Mouse (Mus musculus) MEL (cell line): ENCODE measurements around the gene Tufm. TPM values are rescaled to one million over a fixed set of nuclear protein-coding genes. Genes with fewer than 3 reads are reported as not detected.

ENCODE experiments used
- DNase-seq: peaks from one replicate; pipeline ENCODE4 v3.0.0; 2011; ENCODE audit warnings: low read depth, low spot score
- H3K27ac ChIP-seq: 2 replicates; pipeline ENCODE4 v1.5.1; 2012; ENCODE audit warnings: low read depth, mild to moderate bottlenecking, control low read depth, low read length, moderate library complexity; ENCODE audit not compliant: control insufficient read depth
- H3K27me3 ChIP-seq, 2 experiments: fragments of 150-350 bp in 1 of 2; sonication (generic) in 1 of 2; 2 replicates each; pipeline ENCODE4 v1.6.1; 2012; ENCODE audit warnings: low read length in 2 of 2, mild to moderate bottlenecking in 2 of 2, improper control_type of control experiment in 1 of 2, moderate library complexity in 1 of 2; ENCODE audit not compliant: insufficient read depth in 2 of 2, control insufficient read depth in 1 of 2
- H3K36me3 ChIP-seq, 2 experiments: 2 replicates each; pipeline ENCODE4 v1.6.1; 2012 to 2014; ENCODE audit warnings: low read length in 2 of 2, improper control_type of control experiment in 1 of 2, inconsistent platforms in 1 of 2, mild to moderate bottlenecking in 1 of 2; ENCODE audit not compliant: insufficient read depth in 2 of 2, control insufficient read depth in 1 of 2
- H3K4me1 ChIP-seq, 2 experiments: fragments of 150-350 bp in 1 of 2; sonication (generic) in 1 of 2; 2 replicates each; pipeline ENCODE4 v1.6.1; 2012; ENCODE audit warnings: low read length in 2 of 2, improper control_type of control experiment in 1 of 2, mild to moderate bottlenecking in 1 of 2; ENCODE audit not compliant: insufficient read depth in 2 of 2, control insufficient read depth in 1 of 2
- H3K4me3 ChIP-seq, 2 experiments: fragments of 150-350 bp in 1 of 2; sonication (generic) in 1 of 2; 2 replicates each; pipeline ENCODE4 v1.5.1; 2012; ENCODE audit warnings: low read depth in 2 of 2, low read length in 2 of 2, mild to moderate bottlenecking in 2 of 2, moderate library complexity in 2 of 2, control low read depth in 1 of 2, improper control_type of control experiment in 1 of 2; ENCODE audit not compliant: control insufficient read depth in 1 of 2, insufficient read depth in 1 of 2
- H3K79me2 ChIP-seq: 2 replicates; pipeline ENCODE4 v1.6.1; 2012; ENCODE audit warnings: mild to moderate bottlenecking, low read length, moderate library complexity; ENCODE audit not compliant: control insufficient read depth, poor library complexity, insufficient read depth
- H3K9ac ChIP-seq: 2 replicates; pipeline ENCODE4 v1.6.1; 2012; ENCODE audit warnings: low read depth, mild to moderate bottlenecking, control low read depth, low read length, moderate library complexity; ENCODE audit not compliant: control insufficient read depth, poor library complexity, severe bottlenecking
- H3K9me3 ChIP-seq: fragments of 150-350 bp; sonication (generic); replicated peaks from 2 replicates; pipeline ENCODE4 v1.6.1; 2012; ENCODE audit warnings: mild to moderate bottlenecking, low read length, improper control_type of control experiment, moderate library complexity; ENCODE audit not compliant: insufficient read depth
- CHD1 ChIP-seq: IDR thresholded peaks from 2 replicates; pipeline ENCODE4 v1.6.1; 2012; ENCODE audit warnings: low read depth, mild to moderate bottlenecking, inconsistent platforms, low read length, improper control_type of control experiment
- CHD2 ChIP-seq: IDR thresholded peaks from 2 replicates; pipeline ENCODE4 v1.6.1; 2011; ENCODE audit warnings: low read length, improper control_type of control experiment
- ELF1 ChIP-seq: IDR thresholded peaks from 2 replicates; pipeline ENCODE4 v1.6.1; 2014; ENCODE audit warnings: low read depth, mild to moderate bottlenecking, inconsistent platforms, low read length, improper control_type of control experiment, moderate library complexity
- EP300 ChIP-seq, 2 experiments: IDR thresholded peaks; 2 replicates each; pipeline ENCODE4 v1.6.1; 2011; ENCODE audit warnings: improper control_type of control experiment in 2 of 2, low read length in 2 of 2, low read depth in 1 of 2, mild to moderate bottlenecking in 1 of 2
- ETS1 ChIP-seq: IDR thresholded peaks from 2 replicates; pipeline ENCODE4 v1.6.1; 2012; ENCODE audit warnings: low read depth, mild to moderate bottlenecking, inconsistent platforms, low read length, improper control_type of control experiment, moderate library complexity
- GATA1 ChIP-seq: IDR thresholded peaks from 2 replicates; pipeline ENCODE4 v1.6.1; 2011; ENCODE audit warnings: low read depth, low read length, improper control_type of control experiment
- HCFC1 ChIP-seq: IDR thresholded peaks from 2 replicates; pipeline ENCODE4 v1.6.1; 2012; ENCODE audit warnings: low read depth, mild to moderate bottlenecking, inconsistent platforms, low read length, improper control_type of control experiment, moderate library complexity
- MAX ChIP-seq: IDR thresholded peaks from 2 replicates; pipeline ENCODE4 v1.6.1; 2011; ENCODE audit warnings: low read length, improper control_type of control experiment
- MEF2A ChIP-seq: IDR thresholded peaks from 2 replicates; pipeline ENCODE4 v1.6.1; 2014; ENCODE audit warnings: low read depth, mild to moderate bottlenecking, inconsistent platforms, low read length, improper control_type of control experiment; ENCODE audit not compliant: poor library complexity, insufficient replicate concordance, severe bottlenecking; ENCODE audit errors: extremely low read depth
- MXI1 ChIP-seq: IDR thresholded peaks from 2 replicates; pipeline ENCODE4 v1.6.1; 2011; ENCODE audit warnings: mild to moderate bottlenecking, low read depth, low read length, improper control_type of control experiment
- NELFE ChIP-seq: IDR thresholded peaks from 2 replicates; pipeline ENCODE4 v1.6.1; 2011; ENCODE audit warnings: low read depth, low read length, improper control_type of control experiment
- POLR2A ChIP-seq, 2 experiments: IDR thresholded peaks; 2 replicates each; pipeline ENCODE4 v1.6.1; 2011 to 2012; ENCODE audit warnings: low read length in 2 of 2, mild to moderate bottlenecking in 2 of 2, control low read depth in 1 of 2, improper control_type of control experiment in 1 of 2, low read depth in 1 of 2, moderate library complexity in 1 of 2; ENCODE audit not compliant: control insufficient read depth in 1 of 2, insufficient read depth in 1 of 2, poor library complexity in 1 of 2
- RAD21 ChIP-seq: IDR thresholded peaks from 2 replicates; pipeline ENCODE4 v1.6.1; 2011; ENCODE audit warnings: mild to moderate bottlenecking, low read depth, low read length, improper control_type of control experiment
- SIN3A ChIP-seq: IDR thresholded peaks from 2 replicates; pipeline ENCODE4 v1.6.1; 2012; ENCODE audit warnings: low read length, improper control_type of control experiment, inconsistent platforms
- SMC3 ChIP-seq: IDR thresholded peaks from 2 replicates; pipeline ENCODE4 v1.6.1; 2011; ENCODE audit warnings: low read depth, low read length, improper control_type of control experiment
- TBP ChIP-seq: IDR thresholded peaks from 2 replicates; pipeline ENCODE4 v1.8.0; 2011; ENCODE audit warnings: low read depth, low read length, improper control_type of control experiment
- TCF12 ChIP-seq: IDR thresholded peaks from 2 replicates; pipeline ENCODE4 v1.6.1; 2014; ENCODE audit warnings: low read depth, mild to moderate bottlenecking, inconsistent platforms, low read length, improper control_type of control experiment, moderate library complexity
- ZC3H11A ChIP-seq: IDR thresholded peaks from 2 replicates; pipeline ENCODE4 v1.6.1; 2012; ENCODE audit warnings: low read depth, mild to moderate bottlenecking, inconsistent platforms, low read length, improper control_type of control experiment
- ZKSCAN1 ChIP-seq: IDR thresholded peaks from 2 replicates; pipeline ENCODE4 v1.6.1; 2012; ENCODE audit warnings: low read depth, mild to moderate bottlenecking, inconsistent platforms, low read length, improper control_type of control experiment, moderate library complexity
- ZMIZ1 ChIP-seq: IDR thresholded peaks from 2 replicates; pipeline ENCODE4 v1.6.1; 2012; ENCODE audit warnings: low read depth, mild to moderate bottlenecking, inconsistent platforms, low read length, improper control_type of control experiment, moderate library complexity
- polyA plus RNA-seq, 2 experiments: library from polyadenylated mRNA; stranded (reverse) in 1 of 2; unstranded in 1 of 2; fragments of >175 nt in 1 of 2; fragments of >200 nt in 1 of 2; gene quantifications; 2 replicates each; pipeline versions ENCODE4 v1.2.1 to v1.2.4; 2012; ENCODE audit warnings: low replicate concordance in 2 of 2, low read depth in 1 of 2; ENCODE audit not compliant: insufficient read length in 2 of 2, insufficient read depth in 1 of 2, missing spikeins in 1 of 2
- total RNA-seq: library from RNA; depleted of rRNA; stranded (reverse); fragments of 300-350 nt; gene quantifications from 2 replicates; pipeline ENCODE4 v1.2.3, GENCODE M21; 2012

Tufm gene
- total and polyA plus RNA-seq, 3 experiments, result 224 to 397 TPM; not detected in 1

DNA sequence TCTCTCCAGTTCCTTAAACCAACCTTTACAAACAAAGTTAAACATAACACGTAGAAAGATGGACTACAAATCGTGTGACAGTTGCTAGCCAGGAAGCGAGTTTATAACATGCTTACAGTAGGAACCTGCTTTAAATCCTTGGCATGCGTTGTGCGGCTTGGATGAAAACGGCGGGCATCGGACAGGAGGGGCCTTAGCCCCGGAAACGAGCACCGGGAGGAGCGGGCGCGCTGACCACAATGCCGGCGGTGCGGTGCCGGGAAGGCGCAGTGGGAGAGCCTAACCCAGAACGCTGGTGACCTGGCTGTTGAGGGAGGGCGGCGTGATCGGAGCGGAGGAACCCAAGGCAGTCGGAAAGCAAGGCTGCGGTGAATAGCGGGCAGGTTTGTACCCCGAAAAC is 48.6 kb downstream of the Tufm start:
- peak overlapping the region; percentile 5 for H3K27ac ChIP-seq
- H3K79me2 ChIP-seq, result no peaks in the 10 kb centered on the region; the same call in 1 of the 2 replicates
- H3K36me3 ChIP-seq, result peaks cover 0 to 9% of the 10 kb centered on the region in 2 experiments; a peak in 1 of 4 replicates
- no peaks in the 10 kb centered on the region for H3K9me3 ChIP-seq
- peak overlapping the region; percentile 85 for H3K9ac ChIP-seq
- peaks cover 0 to 8% of the 10 kb centered on the region in 2 experiments; a peak in 2 of 4 replicates for H3K4me1 ChIP-seq
- H3K4me3 ChIP-seq, result peak overlapping the region; percentile 70 to 73
- TF ChIP-seq POLR2A (IDR thresholded peaks at IDR 0.05; ENCODE audit: control insufficient read depth in 1 of 2, insufficient read depth in 1 of 2, low read depth in 1 of 2, low read length in 2 of 2, poor library complexity in 1 of 2), result peak; percentile 48 to 55; a peak in 2 of 4 replicates
- TF ChIP-seq MXI1, result peak; percentile 30; the same call in 1 of the 2 replicates
- TF ChIP-seq SIN3A, result peak; percentile 48
- TF ChIP-seq ELF1, result no peak
- peak; percentile 65 for TF ChIP-seq NELFE
- TF ChIP-seq MAX, result peak; percentile 34; the same call in 1 of the 2 replicates
- TF ChIP-seq ZKSCAN1, result no peak
- 0 out of 2 replicates have a peak, but pooled peaks have one; percentile 25 for TF ChIP-seq TBP
- TF ChIP-seq TCF12, result 0 out of 2 replicates have a peak, but pooled peaks have one; percentile 19
- TF ChIP-seq SMC3, result peak; percentile 12; the same call in 1 of the 2 replicates
- TF ChIP-seq ZC3H11A, result no peak
- 0 out of 2 replicates have a peak, but pooled peaks have one; percentile 1 for TF ChIP-seq CHD1
- peak; percentile 32; the same call in 1 of the 2 replicates for TF ChIP-seq HCFC1
- TF ChIP-seq ETS1, result 0 out of 2 replicates have a peak, but pooled peaks have one; percentile 16
- H3K27me3 ChIP-seq, result no peaks in the 10 kb centered on the region
- DNase-seq, result peak; percentile 65

DNA sequence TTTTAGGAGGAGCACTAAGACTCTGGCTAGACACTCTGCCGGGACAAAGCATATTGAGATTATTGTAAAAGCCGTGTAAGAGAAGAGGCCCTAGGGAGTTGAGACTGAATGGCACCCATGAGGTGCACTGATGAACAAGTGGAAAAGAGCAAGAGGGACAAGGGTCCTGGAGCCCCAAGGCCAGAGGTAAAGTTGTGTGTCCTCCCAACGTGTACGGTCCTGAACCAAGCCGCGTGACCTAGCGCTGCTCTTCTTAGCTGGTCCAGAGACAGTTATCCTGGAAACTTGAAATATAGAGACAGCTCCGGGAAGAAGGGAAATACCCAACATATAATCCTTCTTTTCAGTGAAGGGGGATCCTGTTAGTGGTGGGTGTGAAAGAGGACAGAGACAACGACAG is 49.3 kb downstream of the Tufm start:
- H3K9ac ChIP-seq, result peak overlapping the region; percentile 85
- peak; percentile 46 for DNase-seq
- no peaks in the 10 kb centered on the region for H3K9me3 ChIP-seq
- peak overlapping the region; percentile 5; the same call in 1 of the 2 replicates for H3K27ac ChIP-seq
- TF ChIP-seq RAD21 (no peak), MEF2A (no peak), CHD1 (peak; percentile 13; the same call in 1 of the 2 replicates), SIN3A (no peak; the same call in 1 of the 2 replicates), ZMIZ1 (no peak), POLR2A (IDR thresholded peaks at IDR 0.05; ENCODE audit: control insufficient read depth in 1 of 2, insufficient read depth in 1 of 2, low read depth in 1 of 2, low read length in 2 of 2, poor library complexity in 1 of 2) (no peak), CHD2 (no peak), NELFE (no peak), SMC3 (no peak), EP300 (IDR thresholded peaks at IDR 0.05; ENCODE audit: low read depth in 1 of 2, low read length in 2 of 2) (no peak), GATA1 (no peak), TBP (0 out of 2 replicates have a peak, but pooled peaks have one; percentile 1), MXI1 (peak; percentile 3; the same call in 1 of the 2 replicates)
- TF ChIP-seq, all 39 proteins: peak for 3
- H3K4me3 ChIP-seq, result peak overlapping the region; percentile 70 to 73
- peaks cover 0 to 9% of the 10 kb centered on the region in 2 experiments; a peak in 1 of 4 replicates for H3K36me3 ChIP-seq
- H3K27me3 ChIP-seq, result no peaks in the 10 kb centered on the region
- H3K79me2 ChIP-seq, result no peaks in the 10 kb centered on the region; the same call in 1 of the 2 replicates
- peaks cover 0 to 8% of the 10 kb centered on the region in 2 experiments; a peak in 2 of 4 replicates for H3K4me1 ChIP-seq
